Mouse (Mus musculus) megakaryocyte, embryonic 14.5 days (primary cell): ENCODE measurements at regions not wholly inside any gene's neighbourhood (a gene's known extent, or its start where the extent isn't known, plus 50 kb on each side); places are given as distances from the start of the nearest gene placed in this dataset.

ENCODE experiments used
- H3K27me3 ChIP-seq: replicated peaks from 2 replicates; pipeline ENCODE3; 2012; ENCODE audit warnings: inconsistent platforms
- H3K36me3 ChIP-seq: replicated peaks from 2 replicates; pipeline ENCODE3; 2012; ENCODE audit warnings: low read length, inconsistent platforms, mixed read lengths
- H3K4me1 ChIP-seq: 2 replicates; pipeline ENCODE4 v1.6.1; 2012; ENCODE audit warnings: inconsistent platforms
- H3K4me3 ChIP-seq: replicated peaks from 2 replicates; pipeline ENCODE3; 2012; ENCODE audit warnings: moderate library complexity, mild to moderate bottlenecking, inconsistent platforms
- H3K9me3 ChIP-seq: 2 replicates; pipeline ENCODE4 v1.6.1; 2012; ENCODE audit warnings: inconsistent platforms
- FLI1 ChIP-seq: IDR thresholded peaks from 2 replicates; pipeline ENCODE4 v1.6.1; 2012; ENCODE audit warnings: low read length, inconsistent platforms, mixed read lengths
- GATA1 ChIP-seq: IDR thresholded peaks from 3 replicates; pipeline ENCODE4 v1.6.1; 2012; ENCODE audit warnings: mixed read lengths, low read length, inconsistent platforms, borderline replicate concordance

- no peaks in the 10 kb centered on the region for H3K27me3 ChIP-seq
- no peak for TF ChIP-seq FLI1
- TF ChIP-seq GATA1, result no peak
- peaks cover 90% of the 10 kb centered on the region for H3K4me1 ChIP-seq
- H3K36me3 ChIP-seq, result peaks cover 49% of the 10 kb centered on the region
- no peak overlapping the region for H3K4me3 ChIP-seq
- no peaks in the 10 kb centered on the region for H3K9me3 ChIP-seq
Observed at GRCm38 (mm10) chr15:62136932-62137594, 1214.3 kb upstream of the A1bg start.

DNA sequence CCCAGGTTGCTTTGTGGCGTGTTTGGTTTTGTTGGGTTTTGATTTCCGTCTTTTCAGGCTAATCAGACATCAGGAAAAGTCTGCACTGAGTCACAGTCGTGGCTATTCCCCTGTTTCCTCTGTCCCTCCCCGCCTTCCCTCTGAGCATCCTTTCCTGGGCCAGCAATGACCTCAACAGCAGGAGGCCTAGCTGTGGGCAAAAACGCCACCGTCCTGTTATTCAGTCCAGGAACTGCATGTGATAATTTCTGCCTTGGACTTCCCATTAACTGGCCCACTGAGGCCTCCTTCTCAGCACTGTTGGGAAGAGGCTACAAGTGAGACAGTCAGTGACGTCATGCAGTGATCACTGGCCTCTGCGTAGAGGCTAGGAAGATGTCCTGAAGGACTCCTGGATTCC lies 1212.0 kb upstream of the A1bg start:
- H3K36me3 ChIP-seq, result peaks cover 35% of the 10 kb centered on the region
- H3K4me1 ChIP-seq, result peaks cover 97% of the 10 kb centered on the region

DNA sequence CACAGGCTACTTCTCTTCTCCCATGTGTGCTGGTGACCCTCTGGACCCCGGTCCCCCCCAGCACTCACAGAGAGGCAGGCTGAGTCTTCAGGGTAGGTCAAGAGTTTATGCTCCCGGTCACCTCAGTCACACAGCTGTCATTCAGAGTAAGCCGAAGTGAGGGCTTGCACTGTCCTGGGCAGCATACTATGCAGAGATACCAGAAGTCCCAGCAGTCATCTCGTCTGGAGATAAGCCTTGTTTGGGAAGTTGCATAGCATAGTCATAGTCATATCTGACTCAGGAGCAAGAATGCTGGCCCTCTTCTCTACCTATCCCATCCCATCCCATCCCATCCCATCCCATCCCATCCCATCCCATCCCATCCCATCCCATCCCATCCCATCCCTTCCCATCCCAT lies 1211.5 kb upstream of the A1bg start:
- H3K36me3 ChIP-seq, result peaks cover 37% of the 10 kb centered on the region
- H3K27me3 ChIP-seq, result no peaks in the 10 kb centered on the region
- TF ChIP-seq GATA1, result no peak
- TF ChIP-seq FLI1, result no peak
- peak overlapping the region; percentile 24 for H3K4me3 ChIP-seq
- peaks cover 97% of the 10 kb centered on the region for H3K4me1 ChIP-seq
- H3K9me3 ChIP-seq, result no peaks in the 10 kb centered on the region

More for the DNA sequence above, 1212.0 kb upstream of the A1bg start:
- no peak for TF ChIP-seq GATA1
- no peak for TF ChIP-seq FLI1
- peak overlapping the region; percentile 44 for H3K4me3 ChIP-seq
- H3K9me3 ChIP-seq, result no peaks in the 10 kb centered on the region
- H3K27me3 ChIP-seq, result no peaks in the 10 kb centered on the region

DNA sequence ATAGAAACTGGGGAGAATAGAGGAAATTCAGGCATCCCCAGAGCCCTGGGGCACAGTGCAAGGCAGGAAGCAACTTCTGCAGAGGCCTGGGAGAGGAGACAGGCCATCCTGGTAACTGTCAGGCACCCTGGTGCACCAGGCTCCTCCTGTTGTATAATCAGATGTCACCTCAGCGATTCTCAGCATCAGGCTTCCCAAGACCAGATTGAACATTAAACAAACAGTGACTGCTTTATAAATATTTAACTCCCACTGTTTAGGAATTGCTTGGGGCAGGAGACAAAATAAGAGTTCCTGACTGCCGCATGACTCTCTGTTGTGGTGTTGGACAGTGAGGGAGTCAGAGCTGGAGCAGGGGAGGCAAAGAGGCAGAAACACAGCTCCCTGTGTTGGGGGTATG lies 1210.1 kb upstream of the A1bg start:
- Histone ChIP-seq H3K4me3 (no peak overlapping the region), H3K9me3 (no peaks in the 10 kb centered on the region), H3K27me3 (no peaks in the 10 kb centered on the region), H3K36me3 (peaks cover 38% of the 10 kb centered on the region), H3K4me1 (peaks cover 100% of the 10 kb centered on the region)
- no peak for TF ChIP-seq FLI1
- no peak for TF ChIP-seq GATA1

- Histone ChIP-seq H3K4me1 (peaks cover 100% of the 10 kb centered on the region), H3K27me3 (no peaks in the 10 kb centered on the region), H3K4me3 (no peak overlapping the region), H3K36me3 (peaks cover 33% of the 10 kb centered on the region), H3K9me3 (no peaks in the 10 kb centered on the region)
- no peak for TF ChIP-seq GATA1
- TF ChIP-seq FLI1, result no peak
Observed at GRCm38 (mm10) chr15:62131686-62132085, 1208.9 kb upstream of the A1bg start.

GRCm38 (mm10) chr15:62130530-62130929 lies 1207.7 kb upstream of the A1bg start:
- peaks cover 33% of the 10 kb centered on the region for H3K36me3 ChIP-seq
- no peak for TF ChIP-seq FLI1
- no peak for TF ChIP-seq GATA1
- no peak overlapping the region for H3K4me3 ChIP-seq
- H3K4me1 ChIP-seq, result peaks cover 96% of the 10 kb centered on the region
- H3K9me3 ChIP-seq, result no peaks in the 10 kb centered on the region
- no peaks in the 10 kb centered on the region for H3K27me3 ChIP-seq

DNA sequence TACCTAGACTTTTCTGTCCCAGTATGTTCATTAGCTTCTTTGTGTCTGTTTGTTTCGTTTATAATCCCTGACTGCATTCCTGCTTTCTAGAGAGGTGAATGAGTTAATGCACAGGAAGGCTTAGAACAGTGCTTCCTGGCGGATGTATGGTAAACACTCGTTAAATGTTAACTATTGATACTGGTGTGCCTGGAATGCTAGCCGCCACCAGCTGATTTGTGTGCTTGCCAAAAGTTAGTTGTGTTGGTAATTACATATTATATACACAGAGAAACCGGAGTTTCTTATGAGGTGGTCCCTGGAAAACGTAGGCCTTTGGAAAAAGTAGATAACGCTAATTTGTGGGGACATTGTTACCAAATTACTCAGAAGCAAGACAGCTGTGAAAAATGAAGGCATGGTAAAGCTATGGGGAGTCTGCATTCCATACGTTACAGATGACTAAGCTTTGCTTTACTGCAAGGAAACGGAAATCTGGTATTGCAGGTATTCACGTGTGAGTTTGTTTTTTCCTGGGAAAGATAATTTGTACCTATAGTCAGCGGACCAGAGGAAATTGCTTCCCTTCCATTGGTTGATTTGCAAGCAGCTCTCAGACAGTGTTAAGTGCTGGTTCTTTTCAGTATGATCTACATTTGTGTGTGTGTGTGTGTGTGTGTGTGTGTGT lies 1205.9 kb upstream of the A1bg start:
- H3K36me3 ChIP-seq, result peaks cover 40% of the 10 kb centered on the region
- TF ChIP-seq GATA1, result no peak
- no peak for TF ChIP-seq FLI1
- H3K4me1 ChIP-seq, result peaks cover 92% of the 10 kb centered on the region
- H3K27me3 ChIP-seq, result no peaks in the 10 kb centered on the region
- no peak overlapping the region for H3K4me3 ChIP-seq
- H3K9me3 ChIP-seq, result no peaks in the 10 kb centered on the region

- Histone ChIP-seq H3K9me3 (no peaks in the 10 kb centered on the region), H3K27me3 (no peaks in the 10 kb centered on the region), H3K4me1 (peaks cover 92% of the 10 kb centered on the region), H3K4me3 (peak overlapping the region; percentile 2), H3K36me3 (peaks cover 49% of the 10 kb centered on the region)
- no peak for TF ChIP-seq GATA1
- TF ChIP-seq FLI1, result no peak
Observed at GRCm38 (mm10) chr15:62127602-62128158, 1204.9 kb upstream of the A1bg start.

DNA sequence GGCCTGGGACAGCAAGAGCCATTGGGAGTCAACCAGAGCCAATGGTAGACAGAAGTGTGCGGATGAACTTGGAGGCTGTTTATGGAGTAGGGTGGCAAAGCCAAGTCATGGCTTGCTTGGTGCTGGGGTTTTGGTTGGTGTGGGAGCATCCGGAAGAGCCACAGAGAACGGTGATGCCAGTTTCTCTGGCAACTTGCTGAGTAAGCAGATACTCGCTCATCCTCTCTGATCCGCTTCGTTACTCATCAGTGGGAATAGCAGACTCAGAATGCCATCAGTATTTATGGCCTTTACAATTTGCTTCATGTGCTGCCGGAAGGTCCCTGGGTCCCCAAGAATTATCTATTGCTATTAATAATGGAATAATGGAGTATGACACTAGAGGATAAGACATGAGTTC lies 1202.9 kb upstream of the A1bg start:
- no peaks in the 10 kb centered on the region for H3K9me3 ChIP-seq
- H3K36me3 ChIP-seq, result peaks cover 55% of the 10 kb centered on the region
- no peak overlapping the region for H3K4me3 ChIP-seq
- peaks cover 91% of the 10 kb centered on the region for H3K4me1 ChIP-seq
- TF ChIP-seq GATA1, result no peak
- no peak for TF ChIP-seq FLI1
- H3K27me3 ChIP-seq, result no peaks in the 10 kb centered on the region

DNA sequence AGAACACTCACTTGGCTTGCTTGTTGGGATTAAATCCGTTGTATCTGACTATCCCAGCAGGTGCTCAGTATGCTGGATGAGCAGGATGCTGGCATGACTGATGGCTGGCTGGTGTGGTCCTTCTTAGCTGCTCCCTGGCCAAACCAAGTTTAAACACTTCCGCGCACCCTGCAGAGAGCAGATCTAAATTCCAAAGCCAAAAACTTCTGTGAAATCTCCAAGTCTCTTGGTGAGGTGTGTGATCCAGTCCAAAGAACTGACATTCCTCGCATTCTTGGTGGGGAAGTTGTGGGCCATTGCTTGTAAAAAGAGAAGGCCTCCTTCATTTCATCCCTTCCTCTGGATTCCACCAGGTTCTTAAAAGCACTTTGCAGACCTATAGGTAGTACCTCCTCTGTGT lies 1200.9 kb upstream of the A1bg start:
- Histone ChIP-seq H3K4me1 (peaks cover 89% of the 10 kb centered on the region), H3K4me3 (no peak overlapping the region), H3K36me3 (peaks cover 68% of the 10 kb centered on the region), H3K27me3 (no peaks in the 10 kb centered on the region), H3K9me3 (no peaks in the 10 kb centered on the region)
- TF ChIP-seq FLI1, result no peak
- no peak for TF ChIP-seq GATA1
